Mouse (Mus musculus) midbrain, embryonic 16.5 days (tissue): ENCODE measurements at regions not wholly inside any gene's neighbourhood (a gene's known extent, or its start where the extent isn't known, plus 50 kb on each side); places are given as distances from the start of the nearest gene placed in this dataset.
A peak's percentile ranks its signal among the peaks of the same experiment; 100 is the strongest.

Experiments
- ATAC-seq: fragments of 200-750 bp; cut with Nextera tagmentation; 2 replicates; pipeline ENCODE4 v1.8.0; 2017; ENCODE audit warnings: moderate TSS enrichment
- H3K27ac ChIP-seq: fragments of 300-500 bp; sonication (generic); 2 replicates; pipeline ENCODE4 v1.5.1; 2014; ENCODE audit warnings: mild to moderate bottlenecking, low read length, mixed read lengths
- H3K27me3 ChIP-seq: fragments of 300-500 bp; sonication (generic); 2 replicates; pipeline ENCODE4 v1.6.1; 2014; ENCODE audit warnings: low read depth, low read length, mixed read lengths; ENCODE audit not compliant: control insufficient read depth, insufficient read depth
- H3K36me3 ChIP-seq: fragments of 300-500 bp; sonication (generic); 2 replicates; pipeline ENCODE4 v1.6.1; 2014; ENCODE audit warnings: mild to moderate bottlenecking, low read length, moderate library complexity, mixed read lengths; ENCODE audit not compliant: control insufficient read depth, insufficient read depth
- H3K4me1 ChIP-seq: fragments of 300-500 bp; sonication (generic); 2 replicates; pipeline ENCODE4 v1.6.1; 2014; ENCODE audit warnings: mild to moderate bottlenecking, low read length, mixed read lengths; ENCODE audit not compliant: control insufficient read depth, insufficient read depth
- H3K4me2 ChIP-seq: fragments of 300-500 bp; sonication (generic); 2 replicates; pipeline ENCODE4 v1.6.1; 2014; ENCODE audit warnings: mild to moderate bottlenecking, low read length, mixed read lengths
- H3K4me3 ChIP-seq: fragments of 300-500 bp; sonication (generic); 2 replicates; pipeline ENCODE4 v1.5.1; 2014; ENCODE audit warnings: low read depth, mild to moderate bottlenecking, low read length, moderate library complexity, mixed read lengths
- H3K9ac ChIP-seq: fragments of 300-500 bp; sonication (generic); 2 replicates; pipeline ENCODE4 v1.6.1; 2014; ENCODE audit warnings: low read depth, low read length, mixed read lengths
- H3K9me3 ChIP-seq: fragments of 300-500 bp; sonication (generic); replicated peaks from 2 replicates; pipeline ENCODE4 v1.6.1; 2014; ENCODE audit warnings: mild to moderate bottlenecking, low read length, mixed read lengths; ENCODE audit not compliant: control insufficient read depth, poor library complexity, severe bottlenecking
- WGBS: fragments of 180-500 bp; shearing (Covaris S2); extraction: QIAGEN DNeasy Blood & Tissue Kit; methylation state at CpG from one replicate; pipeline ENCODE4 v1.1.7; 2014; 5-methylcytosine and 5-hydroxymethylcytosine counted together

DNA sequence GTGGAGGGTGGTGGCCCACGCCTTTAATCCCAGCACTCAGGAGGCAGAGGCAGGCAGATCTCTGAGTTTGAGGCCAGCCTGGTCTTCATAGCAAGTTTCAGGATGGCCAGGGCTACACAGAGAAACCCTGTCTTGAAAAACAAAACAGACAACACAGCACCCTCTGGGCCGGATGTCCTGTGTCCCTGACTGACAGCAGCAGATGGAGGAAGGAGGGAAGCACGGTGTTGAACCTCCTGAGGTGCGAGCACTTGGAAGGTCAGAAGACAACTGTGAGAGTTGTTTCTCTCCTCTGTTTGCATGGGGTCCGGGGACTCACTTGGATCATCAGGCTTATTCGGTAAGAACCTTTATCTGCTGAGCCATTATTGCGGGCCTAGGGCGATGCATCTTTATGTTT, 76.6 kb upstream of the Man2a1 start:
- Histone ChIP-seq H3K9ac (no peak overlapping the region), H3K4me2 (no peak overlapping the region), H3K4me3 (no peak overlapping the region), H3K36me3 (no peaks in the 10 kb centered on the region), H3K9me3 (no peaks in the 10 kb centered on the region), H3K27ac (no peak overlapping the region), H3K4me1 (no peaks in the 10 kb centered on the region), H3K27me3 (no peaks in the 10 kb centered on the region)
- ATAC-seq: no peak
- WGBS: 94% methylated on average over 8 of the region's 8 CpGs

DNA sequence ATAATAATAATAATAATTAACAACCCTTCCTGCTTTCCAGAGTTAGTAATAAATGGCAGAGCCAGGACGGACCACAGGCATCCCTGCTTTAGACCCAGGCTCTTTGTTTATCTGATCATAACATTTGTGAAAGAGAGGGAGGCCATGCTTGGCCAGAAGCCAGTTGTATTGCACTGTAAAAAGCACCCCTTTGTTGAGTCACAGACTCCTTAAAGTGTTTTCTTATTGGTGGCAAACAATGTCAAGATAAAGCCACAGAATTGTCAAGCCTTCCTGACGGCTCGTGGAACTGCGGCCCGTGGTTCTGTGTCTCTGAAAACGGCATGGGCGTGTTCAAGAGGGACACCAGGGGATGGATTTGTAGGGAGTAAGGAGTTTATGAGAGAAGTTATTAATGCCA, 72.7 kb upstream of the Man2a1 start:
- Histone ChIP-seq H3K27me3 (no peaks in the 10 kb centered on the region), H3K9ac (no peak overlapping the region), H3K4me2 (no peak overlapping the region), H3K9me3 (no peaks in the 10 kb centered on the region), H3K4me3 (no peak overlapping the region), H3K4me1 (no peaks in the 10 kb centered on the region), H3K27ac (no peak overlapping the region), H3K36me3 (no peaks in the 10 kb centered on the region)
- WGBS: 69% methylated on average over 7 of the region's 7 CpGs
- ATAC-seq: no peak

DNA sequence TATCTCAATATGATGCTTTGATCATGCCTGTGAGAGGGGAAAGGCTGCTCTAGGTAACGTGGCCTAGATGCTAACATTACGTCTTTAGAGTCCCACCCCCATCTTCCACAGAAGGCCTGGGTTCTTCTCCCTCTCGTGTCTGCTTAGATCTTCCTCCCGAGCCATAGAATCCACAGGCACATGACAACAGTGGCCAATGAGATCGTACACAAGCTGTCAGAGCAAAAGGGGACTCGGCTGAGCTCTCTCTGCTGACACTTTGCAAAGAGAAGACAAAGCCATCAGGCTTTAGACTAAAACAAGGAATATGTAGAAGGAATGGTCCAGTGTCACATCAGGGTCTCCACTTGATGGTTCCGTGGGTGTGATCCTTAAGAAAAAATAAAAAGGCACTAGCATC, 72.1 kb upstream of the Man2a1 start:
- 87% methylated on average over 7 of the region's 7 CpGs for WGBS
- ATAC-seq: no peak

DNA sequence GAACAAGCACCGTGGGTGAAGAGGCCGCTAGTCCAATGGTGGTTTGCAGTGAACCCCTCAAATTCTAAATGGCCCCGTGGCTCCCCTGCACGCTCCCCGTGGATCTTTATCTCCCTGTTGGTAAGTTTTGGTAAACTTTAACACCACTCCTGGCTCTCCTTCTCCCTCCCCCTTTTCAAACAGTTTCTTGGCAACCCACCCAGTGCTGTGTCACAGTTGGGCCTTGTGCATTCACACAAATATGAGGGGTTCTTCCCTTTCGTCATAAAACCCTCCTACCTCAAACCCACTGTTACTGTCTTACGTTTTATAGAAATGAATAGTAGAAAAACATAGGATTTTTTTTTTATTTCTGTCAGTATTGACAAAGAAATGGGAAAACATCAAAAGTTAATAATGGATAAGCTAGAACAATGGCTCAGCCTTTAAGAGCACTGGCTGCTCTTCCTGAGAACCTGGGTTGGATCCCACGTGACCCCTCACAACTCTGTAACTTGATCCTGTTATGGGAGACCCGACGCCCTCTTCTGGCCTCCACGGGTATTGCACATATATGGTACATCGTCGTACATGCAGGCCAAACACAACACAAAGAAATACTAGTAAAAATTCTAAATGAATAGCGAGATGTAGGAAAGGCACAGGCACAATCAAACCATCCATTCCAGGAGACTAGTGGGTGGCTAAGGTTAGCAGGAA, 71.1 kb upstream of the Man2a1 start:
- no peaks in the 10 kb centered on the region for H3K27me3 ChIP-seq
- no peaks in the 10 kb centered on the region for H3K4me1 ChIP-seq
- 84% methylated on average over 14 of the region's 14 CpGs for WGBS
- no peak overlapping the region for H3K9ac ChIP-seq
- no peaks in the 10 kb centered on the region for H3K36me3 ChIP-seq
- H3K27ac ChIP-seq: no peak overlapping the region
- no peak overlapping the region for H3K4me2 ChIP-seq
- no peak overlapping the region for H3K4me3 ChIP-seq
- ATAC-seq: no peak
- H3K9me3 ChIP-seq: no peaks in the 10 kb centered on the region

More for the DNA sequence above, 72.1 kb upstream of the Man2a1 start:
- H3K4me2 ChIP-seq: no peak overlapping the region
- no peak overlapping the region for H3K9ac ChIP-seq
- no peaks in the 10 kb centered on the region for H3K36me3 ChIP-seq
- H3K9me3 ChIP-seq: no peaks in the 10 kb centered on the region
- H3K4me3 ChIP-seq: no peak overlapping the region
- H3K27me3 ChIP-seq: no peaks in the 10 kb centered on the region
- no peaks in the 10 kb centered on the region for H3K4me1 ChIP-seq
- H3K27ac ChIP-seq: no peak overlapping the region

DNA sequence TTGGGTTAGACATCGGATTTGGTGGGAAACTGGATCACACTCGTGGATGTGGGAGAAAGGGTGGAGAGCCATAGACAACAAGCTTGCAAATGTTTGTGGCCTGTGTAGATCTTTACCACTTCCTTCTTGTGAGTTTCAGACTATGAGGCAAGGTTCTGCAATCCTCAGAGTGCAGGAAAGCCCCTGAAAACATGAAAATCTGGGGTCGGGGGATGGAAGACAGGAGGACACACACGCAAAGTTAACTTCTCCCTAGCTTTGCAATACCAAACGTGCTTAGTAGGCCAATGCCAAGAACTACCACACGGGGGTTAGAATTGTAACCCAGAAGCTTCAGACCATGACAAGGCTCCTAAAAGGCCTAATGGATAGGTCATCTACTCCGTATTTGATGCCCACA, 69.4 kb upstream of the Man2a1 start:
- Histone ChIP-seq H3K9me3 (no peaks in the 10 kb centered on the region), H3K4me3 (no peak overlapping the region), H3K4me2 (no peak overlapping the region), H3K27ac (no peak overlapping the region), H3K4me1 (no peaks in the 10 kb centered on the region), H3K36me3 (no peaks in the 10 kb centered on the region), H3K27me3 (no peaks in the 10 kb centered on the region), H3K9ac (no peak overlapping the region)
- ATAC-seq: no peak
- 84% methylated on average over 7 of the region's 7 CpGs for WGBS

DNA sequence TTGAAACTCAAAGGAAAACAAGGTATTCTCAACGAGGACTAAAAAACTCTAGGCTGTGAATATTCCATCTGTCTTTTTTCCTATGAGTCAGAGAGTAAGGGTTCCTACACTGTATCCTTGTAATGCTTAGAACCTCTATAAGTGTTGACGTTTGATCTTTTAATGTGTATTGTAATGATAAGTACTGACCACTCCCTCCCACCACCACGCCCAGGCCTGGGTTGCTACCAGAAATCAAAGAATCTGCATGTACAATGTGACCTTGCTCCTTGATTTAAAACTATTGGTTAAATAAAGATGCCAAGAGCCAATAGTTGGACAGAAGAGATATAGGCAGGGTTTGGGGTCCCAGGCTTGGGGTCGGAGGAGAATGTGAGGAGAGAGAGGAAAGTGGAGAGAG, 66.2 kb upstream of the Man2a1 start:
- H3K9me3 ChIP-seq: no peaks in the 10 kb centered on the region
- H3K27ac ChIP-seq: no peak overlapping the region
- H3K4me3 ChIP-seq: no peak overlapping the region
- no peak overlapping the region for H3K4me2 ChIP-seq
- H3K27me3 ChIP-seq: no peaks in the 10 kb centered on the region
- peaks cover 15% of the 10 kb centered on the region for H3K4me1 ChIP-seq
- WGBS: 89% methylated on average over 4 of the region's 4 CpGs
- H3K9ac ChIP-seq: no peak overlapping the region
- no peaks in the 10 kb centered on the region for H3K36me3 ChIP-seq
- ATAC-seq: no peak

DNA sequence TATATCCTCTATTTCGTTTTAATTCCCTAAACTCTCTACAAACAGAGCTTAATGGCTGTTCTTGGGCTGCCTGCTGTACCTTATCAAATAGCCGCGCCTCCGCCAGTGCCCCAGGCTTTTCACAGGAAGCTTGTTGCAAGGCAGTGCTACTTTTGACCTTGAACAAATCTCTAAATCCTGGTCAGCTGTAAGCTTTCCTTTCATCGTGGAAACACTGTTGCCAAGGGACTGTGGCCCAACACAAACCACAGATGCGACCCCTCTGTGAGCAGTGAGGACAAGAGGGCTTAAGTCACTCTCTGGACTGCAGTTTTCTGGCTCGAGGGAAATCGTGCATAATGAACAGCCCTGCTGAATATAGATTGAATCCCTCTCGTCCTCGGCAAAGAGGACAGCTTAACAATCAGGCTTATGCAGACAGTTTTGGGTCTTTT, 62.0 kb upstream of the Man2a1 start:
- Histone ChIP-seq H3K9ac (no peak overlapping the region), H3K36me3 (no peaks in the 10 kb centered on the region), H3K4me3 (no peak overlapping the region), H3K27ac (peak overlapping the region; percentile 65), H3K27me3 (no peaks in the 10 kb centered on the region), H3K4me1 (peaks cover 16% of the 10 kb centered on the region), H3K9me3 (no peaks in the 10 kb centered on the region), H3K4me2 (peak overlapping the region; percentile 32; the same call in 1 of the 2 replicates)
- ATAC-seq: peak; percentile 76
- 3% methylated on average over 10 of the region's 10 CpGs for WGBS

DNA sequence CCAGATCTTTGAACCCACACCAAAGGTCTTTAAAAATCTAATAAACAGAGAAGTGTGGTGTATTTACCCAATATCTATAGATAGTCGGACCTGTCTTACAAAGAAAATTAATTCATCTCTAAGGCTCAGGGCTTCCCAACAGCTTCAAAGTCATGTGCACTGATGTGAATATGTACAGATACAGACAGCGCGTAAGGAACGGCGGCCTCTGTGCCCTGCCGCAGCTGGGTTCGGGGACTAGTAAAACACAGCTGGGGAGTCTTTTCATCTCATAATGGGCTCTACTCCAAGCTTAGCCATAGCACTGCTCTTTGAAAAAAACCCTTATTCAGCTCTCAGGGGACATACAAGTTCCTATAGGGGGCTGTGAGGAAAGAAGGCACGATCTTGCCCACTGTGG, 60.1 kb upstream of the Man2a1 start:
- Histone ChIP-seq H3K9me3 (no peaks in the 10 kb centered on the region), H3K9ac (no peak overlapping the region), H3K4me1 (peaks cover 16% of the 10 kb centered on the region), H3K4me3 (no peak overlapping the region), H3K4me2 (no peak overlapping the region), H3K27ac (0 out of 2 replicates have a peak overlapping the region, but pooled peaks have one; percentile 2), H3K36me3 (no peaks in the 10 kb centered on the region), H3K27me3 (no peaks in the 10 kb centered on the region)
- peak; percentile 47; the same call in 1 of the 2 replicates for ATAC-seq
- 53% methylated on average over 8 of the region's 8 CpGs for WGBS

DNA sequence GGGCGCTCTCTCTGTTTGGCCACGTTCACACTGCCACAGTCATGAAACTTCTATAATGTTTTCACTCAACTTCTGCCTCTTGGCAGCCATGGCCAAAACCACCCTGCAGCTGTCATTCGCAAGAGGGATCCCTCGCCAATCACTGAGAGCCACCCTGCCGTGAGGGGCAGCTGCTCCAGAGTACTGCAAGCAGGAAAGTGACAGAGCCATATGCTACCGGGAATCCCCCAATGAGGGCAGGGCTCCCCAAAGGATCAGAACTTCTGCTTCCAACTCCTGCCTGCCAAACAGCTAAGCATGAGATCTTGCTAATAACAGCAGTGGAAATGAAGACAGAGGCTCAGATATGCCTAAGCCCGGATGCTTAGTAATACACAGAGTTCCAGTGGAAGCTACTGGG, 52.0 kb upstream of the Man2a1 start:
- H3K9me3 ChIP-seq: no peaks in the 10 kb centered on the region
- H3K36me3 ChIP-seq: no peaks in the 10 kb centered on the region
- H3K9ac ChIP-seq: no peak overlapping the region
- H3K4me1 ChIP-seq: no peaks in the 10 kb centered on the region
- H3K27ac ChIP-seq: no peak overlapping the region
- ATAC-seq: 0 out of 2 replicates have a peak, but pooled peaks have one; percentile 11
- WGBS: 40% methylated on average over 7 of the region's 7 CpGs
- no peak overlapping the region for H3K4me3 ChIP-seq
- H3K4me2 ChIP-seq: no peak overlapping the region
- no peaks in the 10 kb centered on the region for H3K27me3 ChIP-seq
